Mouse (Mus musculus): Measurements from ENCODE around the gene Lpin2. TPM values are rescaled to one million over a fixed set of nuclear protein-coding genes. Genes with fewer than 3 reads are reported as not detected.

Gene Lpin2
- polyA plus RNA-seq, 2 experiments, result 28.6 to 31.1 TPM

GRCm38 (mm10) chr17:71253391-71253790 is 71.0 kb downstream of the Lpin2 start:
- Histone ChIP-seq H3K9ac (replicated peaks) (no peak overlapping the region), H3K9me3 (ENCODE audit: control insufficient read depth, low read length) (no peaks in the 10 kb centered on the region), H3K27ac (no peak overlapping the region; the same call in 1 of the 2 replicates), H3K27me3 (ENCODE audit: control insufficient read depth, insufficient read depth, low read length) (no peaks in the 10 kb centered on the region), H3K4me2 (ENCODE audit: low read depth) (no peak overlapping the region), H3K4me1 (replicated peaks; ENCODE audit: control insufficient read depth in 2 of 2, insufficient read depth in 2 of 2, low read length in 1 of 2) (peaks cover 26 to 54% of the 10 kb centered on the region in 2 experiments), H3K4me3 (ENCODE audit: insufficient read depth in 1 of 2, low read depth in 2 of 2, low read length in 2 of 2) (no peak overlapping the region), H3K36me3 (replicated peaks; ENCODE audit: control insufficient read depth, insufficient read depth, low read depth) (peaks cover 64% of the 10 kb centered on the region)
- WGBS (ENCODE audit: insufficient replicate concordance), result 82% methylated on average over 2 of the region's 2 CpGs
- TF ChIP-seq EP300 (IDR thresholded peaks at IDR 0.05; ENCODE audit: low read depth), result no peak
- TF ChIP-seq CTCF (IDR thresholded peaks at IDR 0.05; ENCODE audit: low read depth), result no peak
- no peak for DNase-seq (ENCODE audit: low read depth in 3 of 3, low spot score in 3 of 3)
- ATAC-seq (ENCODE audit: insufficient read depth), result no peak

GRCm38 (mm10) chr17:71254106-71254505 is 71.7 kb downstream of the Lpin2 start:
- Histone ChIP-seq H3K27me3 (ENCODE audit: control insufficient read depth, insufficient read depth, low read length) (no peaks in the 10 kb centered on the region), H3K36me3 (replicated peaks; ENCODE audit: control insufficient read depth, insufficient read depth, low read depth) (peaks cover 57% of the 10 kb centered on the region), H3K27ac (no peak overlapping the region; the same call in 1 of the 2 replicates), H3K9me3 (ENCODE audit: control insufficient read depth, low read length) (no peaks in the 10 kb centered on the region), H3K4me2 (ENCODE audit: low read depth) (no peak overlapping the region), H3K4me1 (replicated peaks; ENCODE audit: control insufficient read depth in 2 of 2, insufficient read depth in 2 of 2, low read length in 1 of 2) (peaks cover 33 to 61% of the 10 kb centered on the region in 2 experiments), H3K9ac (replicated peaks) (no peak overlapping the region), H3K4me3 (ENCODE audit: insufficient read depth in 1 of 2, low read depth in 2 of 2, low read length in 2 of 2) (no peak overlapping the region)
- WGBS (ENCODE audit: insufficient replicate concordance), result 71% methylated on average over 5 of the region's 5 CpGs
- ATAC-seq (ENCODE audit: insufficient read depth) (no peak), DNase-seq (ENCODE audit: low read depth in 3 of 3, low spot score in 3 of 3) (no peak)
- TF ChIP-seq CTCF (IDR thresholded peaks at IDR 0.05; ENCODE audit: low read depth) (no peak), EP300 (IDR thresholded peaks at IDR 0.05; ENCODE audit: low read depth) (no peak)

GRCm38 (mm10) chr17:71254736-71255135 is 72.4 kb downstream of the Lpin2 start:
- H3K4me1 ChIP-seq (replicated peaks; ENCODE audit: control insufficient read depth in 2 of 2, insufficient read depth in 2 of 2, low read length in 1 of 2), result peaks cover 39 to 66% of the 10 kb centered on the region in 2 experiments
- H3K9ac ChIP-seq (replicated peaks), result no peak overlapping the region
- H3K4me3 ChIP-seq (ENCODE audit: insufficient read depth in 1 of 2, low read depth in 2 of 2, low read length in 2 of 2), result no peak overlapping the region
- no peak overlapping the region; the same call in 1 of the 2 replicates for H3K27ac ChIP-seq
- WGBS (ENCODE audit: insufficient replicate concordance), result 34% methylated on average over 6 of the region's 6 CpGs
- DNase-seq (ENCODE audit: low read depth in 3 of 3, low spot score in 3 of 3) (no peak), ATAC-seq (ENCODE audit: insufficient read depth) (peak; percentile 7; the same call in 1 of the 2 replicates)
- TF ChIP-seq CTCF (IDR thresholded peaks at IDR 0.05; ENCODE audit: low read depth) (peak; percentile 82), EP300 (IDR thresholded peaks at IDR 0.05; ENCODE audit: low read depth) (no peak)
- H3K36me3 ChIP-seq (replicated peaks; ENCODE audit: control insufficient read depth, insufficient read depth, low read depth), result peaks cover 53% of the 10 kb centered on the region
- H3K4me2 ChIP-seq (ENCODE audit: low read depth), result no peak overlapping the region
- H3K9me3 ChIP-seq (ENCODE audit: control insufficient read depth, low read length), result no peaks in the 10 kb centered on the region
- no peaks in the 10 kb centered on the region for H3K27me3 ChIP-seq (ENCODE audit: control insufficient read depth, insufficient read depth, low read length)

- Histone ChIP-seq H3K9me3 (ENCODE audit: control insufficient read depth, low read length) (no peaks in the 10 kb centered on the region), H3K4me3 (ENCODE audit: insufficient read depth in 1 of 2, low read depth in 2 of 2, low read length in 2 of 2) (no peak overlapping the region), H3K27me3 (ENCODE audit: control insufficient read depth, insufficient read depth, low read length) (no peaks in the 10 kb centered on the region), H3K27ac (peak overlapping the region; percentile 75), H3K9ac (replicated peaks) (peak overlapping the region; percentile 23; the same call in 1 of the 2 replicates), H3K36me3 (replicated peaks; ENCODE audit: control insufficient read depth, insufficient read depth, low read depth) (peaks cover 40% of the 10 kb centered on the region), H3K4me2 (ENCODE audit: low read depth) (no peak overlapping the region), H3K4me1 (replicated peaks; ENCODE audit: control insufficient read depth in 2 of 2, insufficient read depth in 2 of 2, low read length in 1 of 2) (peaks cover 46 to 65% of the 10 kb centered on the region in 2 experiments)
- 51% methylated on average over 14 of the region's 14 CpGs for WGBS (ENCODE audit: insufficient replicate concordance)
- TF ChIP-seq CTCF (IDR thresholded peaks at IDR 0.05; ENCODE audit: low read depth), result no peak
- TF ChIP-seq EP300 (IDR thresholded peaks at IDR 0.05; ENCODE audit: low read depth), result no peak
- ATAC-seq (ENCODE audit: insufficient read depth) (peak; percentile 19; the same call in 1 of the 2 replicates), DNase-seq (ENCODE audit: low read depth in 3 of 3, low spot score in 3 of 3) (no peak)
Observed at GRCm38 (mm10) chr17:71256068-71256615, 73.8 kb downstream of the Lpin2 start.

GRCm38 (mm10) chr17:71256806-71257536 is 74.6 kb downstream of the Lpin2 start:
- no peaks in the 10 kb centered on the region for H3K9me3 ChIP-seq (ENCODE audit: control insufficient read depth, low read length)
- no peak for DNase-seq (ENCODE audit: low read depth in 3 of 3, low spot score in 3 of 3)
- WGBS (ENCODE audit: insufficient replicate concordance), result 41% methylated on average over 13 of the region's 13 CpGs
- H3K36me3 ChIP-seq (replicated peaks; ENCODE audit: control insufficient read depth, insufficient read depth, low read depth), result peaks cover 32% of the 10 kb centered on the region
- H3K27ac ChIP-seq, result peak overlapping the region; percentile 75
- no peak for ATAC-seq (ENCODE audit: insufficient read depth)
- H3K9ac ChIP-seq (replicated peaks), result peak overlapping the region; percentile 35
- H3K27me3 ChIP-seq (ENCODE audit: control insufficient read depth, insufficient read depth, low read length), result no peaks in the 10 kb centered on the region
- peaks cover 53 to 70% of the 10 kb centered on the region in 2 experiments for H3K4me1 ChIP-seq (replicated peaks; ENCODE audit: control insufficient read depth in 2 of 2, insufficient read depth in 2 of 2, low read length in 1 of 2)
- no peak for TF ChIP-seq EP300 (IDR thresholded peaks at IDR 0.05; ENCODE audit: low read depth)
- TF ChIP-seq CTCF (IDR thresholded peaks at IDR 0.05; ENCODE audit: low read depth), result no peak
- H3K4me2 ChIP-seq (ENCODE audit: low read depth), result no peak overlapping the region
- no peak overlapping the region for H3K4me3 ChIP-seq (ENCODE audit: insufficient read depth in 1 of 2, low read depth in 2 of 2, low read length in 2 of 2)

Data from liver, embryonic 14.5 days (tissue).